Mouse (Mus musculus): ENCODE data around the gene Gm11565.
"Not testable (repeated sequence)": the region's sequence is repeated elsewhere in the genome, so short reads cannot be mapped to it uniquely, and the experiment has no call there.

Gene Gm11565

GRCm38 (mm10) chr11:99914451-99914850 is at the start of gene Gm11565:
TSS of gene Gm11565 (plus strand) at chr11:99914751.
- DNase-seq = no peak

GRCm38 (mm10) chr11:99873089-99873488 is 41.5 kb upstream of the Gm11565 start, which contains the start of gene Krtap9-1:
TSS of gene Krtap9-1 (plus strand) at chr11:99873389.
- DNase-seq = not testable (repeated sequence)

GRCm38 (mm10) chr11:99878887-99879286 is 35.7 kb upstream of the Gm11565 start, which contains the start of gene Gm11567:
TSS of gene Gm11567 (plus strand) at chr11:99879187.
- DNase-seq = not testable (repeated sequence)

- DNase-seq = no peak
Observed at GRCm38 (mm10) chr11:99907620-99908019, 6.9 kb upstream of the Gm11565 start, which contains the start of gene Krtap31-1. TSS of gene Krtap31-1 (plus strand) at chr11:99907920.

- no peak for DNase-seq
Observed at GRCm38 (mm10) chr11:99935991-99936390, 21.4 kb downstream of the Gm11565 start, which contains the start of gene Krtap31-2. TSS of gene Krtap31-2 (plus strand) at chr11:99936291.

- DNase-seq = no peak
Observed at GRCm38 (mm10) chr11:99937751-99938264, 23.3 kb downstream of the Gm11565 start.

- no peak for DNase-seq
Observed at GRCm38 (mm10) chr11:99948175-99948574, 33.6 kb downstream of the Gm11565 start, which contains the start of gene Krtap9-5. TSS of gene Krtap9-5 (plus strand) at chr11:99948475.

GRCm38 (mm10) chr11:99964213-99964612 is 49.7 kb downstream of the Gm11565 start:
- DNase-seq = no peak
